Mouse (Mus musculus) liver, postnatal 0 days (tissue): ENCODE results near the gene Dnajb9.

Experiments
- CTCF ChIP-seq: sonication (generic); IDR thresholded peaks from 2 replicates; pipeline ENCODE4 v1.5.1; 2016; ENCODE audit warnings: antibody characterized with exemption, low read depth
- EP300 ChIP-seq: IDR thresholded peaks from 2 replicates; pipeline ENCODE4 v1.6.1; 2016; ENCODE audit warnings: antibody characterized with exemption, low read depth, mild to moderate bottlenecking

- TF ChIP-seq CTCF (no peak), EP300 (no peak)
These were observed 50.8 kb downstream of the Dnajb9 start for GRCm38 (mm10) chr12:44159349-44159748.
